Mouse (Mus musculus) bone marrow, adult 2 months (tissue): ENCODE results near the gene Wbp1.

ENCODE experiments used
- CTCF ChIP-seq: fragments of 200-500 bp; IDR thresholded peaks from 2 replicates; pipeline ENCODE4 v1.5.1; 2011; ENCODE audit warnings: low read length, control low read depth; ENCODE audit not compliant: control insufficient read depth, insufficient read depth
- POLR2A ChIP-seq: fragments of 200-500 bp; IDR thresholded peaks from 2 replicates; pipeline ENCODE4 v1.6.1; 2011; ENCODE audit warnings: low read depth, mild to moderate bottlenecking, control low read depth, low read length, borderline replicate concordance; ENCODE audit not compliant: control insufficient read depth

DNA sequence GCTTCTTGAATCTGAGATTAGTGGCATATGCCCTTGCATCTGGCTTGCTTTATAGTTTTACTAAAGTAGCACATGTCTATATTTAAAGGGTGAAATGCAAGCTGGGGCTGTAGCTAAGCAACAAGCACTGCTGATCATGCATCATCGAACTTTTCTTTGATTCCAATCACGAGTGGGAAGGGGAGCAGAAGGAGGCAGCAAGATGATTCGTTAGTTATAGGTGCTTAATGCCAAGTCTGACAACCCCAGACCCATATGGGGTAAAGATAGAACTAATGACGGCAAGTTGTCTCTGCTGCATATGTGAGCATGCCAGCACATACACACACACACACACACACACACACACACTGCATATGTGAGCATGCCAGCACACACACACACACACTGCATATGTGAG, 17.2 kb downstream of the Wbp1 start:
- TF ChIP-seq POLR2A (no peak), CTCF (no peak)
